In genomic region chr12:71904310-71904709, GRCm38 (mm10) we compare ENCODE assay signal across 15 mouse cellular contexts.
DNase-seq lines count a peak whose midpoint lies in the region; ATAC-seq and TF ChIP-seq lines count a peak whose summit lies in the region.
"Had no signal": no experiment of that assay in that cellular context is flagged by ENCODE, and none has a peak within 500 bp of the region (broad histone marks: within the 10 kb centered on the region; RNA-seq: fewer than 3 reads in every experiment).

No protein-coding gene starts in this region.

- no peak for TF ChIP-seq CTCF in lung, postnatal 0 days (IDR thresholded peaks at IDR 0.05)
- no peak for TF ChIP-seq CTCF in stomach, postnatal 0 days (IDR thresholded peaks at IDR 0.05; ENCODE audit: low read depth)

- H3K4me1 ChIP-seq in lung, postnatal 0 days (ENCODE audit: insufficient read depth, low read depth, low read length), result peaks cover 17% of the 10 kb centered on the region; the same call in 1 of the 2 replicates
- H3K4me1 ChIP-seq in liver, embryonic 15.5 days (replicated peaks), result peaks cover 41% of the 10 kb centered on the region
- peaks cover 3% of the 10 kb centered on the region for H3K4me1 ChIP-seq in stomach, postnatal 0 days (replicated peaks; ENCODE audit: control insufficient read depth, insufficient read depth)
- H3K4me1 ChIP-seq in hindbrain, embryonic 11.5 days (replicated peaks; ENCODE audit: control insufficient read depth, insufficient read depth, low read length), result no peaks in the 10 kb centered on the region

- intact Hi-C loops in left cerebral cortex, postnatal 36 days (cut with DNase I), result no loop called here

- no peak overlapping the region for H3K9ac ChIP-seq in lung, postnatal 0 days (replicated peaks; ENCODE audit: low read depth)
- H3K9ac ChIP-seq in liver, embryonic 15.5 days, result no peak overlapping the region
- no peak overlapping the region for H3K9ac ChIP-seq in stomach, postnatal 0 days (ENCODE audit: low read length)
- H3K9ac ChIP-seq in hindbrain, embryonic 11.5 days (ENCODE audit: low read depth, low read length), result no peak overlapping the region
- H3K9ac ChIP-seq: limb, embryonic 13.5 days had no signal

- H3K4me2 ChIP-seq in lung, postnatal 0 days (replicated peaks; ENCODE audit: low read depth, low read length), result no peak overlapping the region
- no peak overlapping the region for H3K4me2 ChIP-seq in liver, embryonic 15.5 days
- H3K4me2 ChIP-seq in stomach, postnatal 0 days (replicated peaks; ENCODE audit: low read depth), result no peak overlapping the region
- H3K4me2 ChIP-seq in hindbrain, embryonic 11.5 days (replicated peaks; ENCODE audit: low read depth, low read length), result no peak overlapping the region
- H3K4me2 ChIP-seq: limb, embryonic 13.5 days had no signal

- H3K4me3 ChIP-seq in lung, postnatal 0 days (ENCODE audit: low read depth, low read length), result no peak overlapping the region
- no peak overlapping the region for H3K4me3 ChIP-seq in liver, embryonic 15.5 days (replicated peaks)
- H3K4me3 ChIP-seq in stomach, postnatal 0 days (ENCODE audit: low read depth, low read length), result no peak overlapping the region
- H3K4me3 ChIP-seq in hindbrain, embryonic 11.5 days (ENCODE audit: low read depth, low read length), result no peak overlapping the region
- H3K4me3 ChIP-seq: hindbrain, embryonic 10.5 days; left cerebral cortex, adult 2 months; limb, embryonic 13.5 days; myocyte had no signal

- no peaks in the 10 kb centered on the region for H3K9me3 ChIP-seq in lung, postnatal 0 days (ENCODE audit: low read length)
- no peaks in the 10 kb centered on the region for H3K9me3 ChIP-seq in liver, embryonic 15.5 days (replicated peaks)
- no peaks in the 10 kb centered on the region for H3K9me3 ChIP-seq in stomach, postnatal 0 days (ENCODE audit: control insufficient read depth, low read length)
- no peaks in the 10 kb centered on the region for H3K9me3 ChIP-seq in hindbrain, embryonic 11.5 days (ENCODE audit: control insufficient read depth, low read length)
- H3K9me3 ChIP-seq: hindbrain, embryonic 10.5 days had no signal

- H3K36me3 ChIP-seq in lung, postnatal 0 days (ENCODE audit: insufficient read depth, low read length), result no peaks in the 10 kb centered on the region
- H3K36me3 ChIP-seq in liver, embryonic 15.5 days (replicated peaks), result peaks cover 34% of the 10 kb centered on the region
- H3K36me3 ChIP-seq in stomach, postnatal 0 days (ENCODE audit: control insufficient read depth, insufficient read depth, low read length), result peaks cover 6% of the 10 kb centered on the region
- no peaks in the 10 kb centered on the region for H3K36me3 ChIP-seq in hindbrain, embryonic 11.5 days (ENCODE audit: control insufficient read depth, insufficient read depth, low read length)

- no peak for ATAC-seq in lung, postnatal 0 days
- ATAC-seq in hematopoietic stem cell, adult 5-6 weeks (replicated peaks in 1 of 2; ENCODE audit: insufficient read depth in 1 of 2, low FRiP score in 2 of 2, low TSS enrichment in 1 of 2, low read depth in 1 of 2, poor library complexity in 2 of 2, severe bottlenecking in 2 of 2), result peak; percentile 74 to 76
- peak; percentile 77 for ATAC-seq in liver, embryonic 15.5 days (ENCODE audit: insufficient read depth)
- ATAC-seq in stomach, postnatal 0 days (ENCODE audit: low FRiP score, low TSS enrichment), result peak; percentile 81
- no peak for ATAC-seq in CD4-positive, CD25-positive, alpha-beta regulatory T cell, adult 4 months
- ATAC-seq in hindbrain, embryonic 11.5 days (ENCODE audit: low FRiP score), result no peak
- ATAC-seq: Patski had no signal

- no peak for TF ChIP-seq EP300 in lung, postnatal 0 days (IDR thresholded peaks at IDR 0.05)
- TF ChIP-seq EP300 in stomach, postnatal 0 days (optimal IDR thresholded peaks at IDR 0.05), result no peak

- 0 out of 2 replicates have a peak overlapping the region, but pooled peaks have one; percentile 26 for H3K27ac ChIP-seq in lung, postnatal 0 days (ENCODE audit: low read length)
- peak overlapping the region; percentile 30; the same call in 1 of the 2 replicates for H3K27ac ChIP-seq in liver, embryonic 15.5 days (replicated peaks)
- no peak overlapping the region for H3K27ac ChIP-seq in stomach, postnatal 0 days (replicated peaks)
- H3K27ac ChIP-seq in hindbrain, embryonic 11.5 days (ENCODE audit: low read depth, low read length), result no peak overlapping the region
- H3K27ac ChIP-seq: hindbrain, embryonic 10.5 days; limb, embryonic 13.5 days had no signal

- WGBS in lung, postnatal 0 days, result 37% methylated on average over 4 of the region's 4 CpGs
- WGBS in liver, embryonic 15.5 days (ENCODE audit: insufficient replicate concordance), result 10% methylated on average over 4 of the region's 4 CpGs
- 61% methylated on average over 4 of the region's 4 CpGs for WGBS in stomach, postnatal 0 days
- 94% methylated on average over 4 of the region's 4 CpGs for WGBS in hindbrain, embryonic 11.5 days

- no peaks in the 10 kb centered on the region for H3K27me3 ChIP-seq in lung, postnatal 0 days (replicated peaks; ENCODE audit: insufficient read depth, low read length)
- no peaks in the 10 kb centered on the region for H3K27me3 ChIP-seq in liver, embryonic 15.5 days
- H3K27me3 ChIP-seq in stomach, postnatal 0 days (ENCODE audit: control insufficient read depth, insufficient read depth, low read length), result no peaks in the 10 kb centered on the region
- H3K27me3 ChIP-seq in hindbrain, embryonic 11.5 days (ENCODE audit: control insufficient read depth, insufficient read depth, low read length), result no peaks in the 10 kb centered on the region
- H3K27me3 ChIP-seq: limb, embryonic 13.5 days; Patski had no signal

- no peak for DNase-seq in lung, postnatal 0 days (ENCODE audit: low spot score)
- DNase-seq in lung, postnatal 4 days, result no peak
- DNase-seq in stomach, postnatal 0 days (ENCODE audit: low spot score), result no peak
- no peak for DNase-seq in hindbrain, embryonic 11.5 days (ENCODE audit: low spot score)
- no peak for DNase-seq in left cerebral cortex, postnatal 36 days (ENCODE audit: low spot score in 2 of 2)
- DNase-seq: heart, adult 18-20 months; kidney, adult 2 months had no signal

Comparison
In these comparisons a context has a peak if more than half of its experiments do, and no peak if none do; other contexts are left out.
1. ATAC-seq: peak in hematopoietic stem cell, adult 5-6 weeks (2 of 2), liver, embryonic 15.5 days (single experiment) and stomach, postnatal 0 days (single experiment); none in lung, postnatal 0 days (single experiment), CD4-positive, CD25-positive, alpha-beta regulatory T cell, adult 4 months (single experiment) and hindbrain, embryonic 11.5 days (single experiment).
2. H3K27ac ChIP-seq: peak in lung, postnatal 0 days (single experiment) and liver, embryonic 15.5 days (single experiment); none in stomach, postnatal 0 days (single experiment) and hindbrain, embryonic 11.5 days (single experiment).